In genomic region chr16:48028626-48029025, GRCm38 (mm10) we compare ENCODE assay signal across 22 mouse cellular contexts.
"Had no signal": no experiment of that assay in that cellular context is flagged by ENCODE, and none has a peak within 500 bp of the region (broad histone marks: within the 10 kb centered on the region; RNA-seq: fewer than 3 reads in every experiment).

No protein-coding gene starts in this region.

- ATAC-seq: hindbrain, embryonic 16.5 days; hindbrain, postnatal 0 days; inflammation-experienced regulatory T-cells, adult 6 months; intestine, embryonic 15.5 days; intestine, embryonic 16.5 days; intestine, postnatal 0 days had no signal

- DNase-seq: heart, postnatal 10 days; heart, postnatal 14 days; heart, postnatal 36 days; heart, postnatal 4 days; kidney, adult 11 months; kidney, adult 18-20 months; kidney, adult 2 months; kidney, adult 8-10 months; kidney, adult 9 months; kidney, postnatal 10 days; kidney, postnatal 14 days; kidney, postnatal 25 days; kidney, postnatal 36 days; kidney, postnatal 4 days; layer of hippocampus, adult 9-11 months; layer of hippocampus, postnatal 36 days had no signal
